Mouse (Mus musculus): ENCODE data around the gene Plcl1. TPM values are rescaled to one million over a fixed set of nuclear protein-coding genes. Genes with fewer than 3 reads are reported as not detected.

The Plcl1 gene
- polyA plus RNA-seq (2014; fragmentation: Nextera tagmentation; extraction: Ambion mirVana): 2.0 and 2.1 TPM in 2 replicates

DNA sequence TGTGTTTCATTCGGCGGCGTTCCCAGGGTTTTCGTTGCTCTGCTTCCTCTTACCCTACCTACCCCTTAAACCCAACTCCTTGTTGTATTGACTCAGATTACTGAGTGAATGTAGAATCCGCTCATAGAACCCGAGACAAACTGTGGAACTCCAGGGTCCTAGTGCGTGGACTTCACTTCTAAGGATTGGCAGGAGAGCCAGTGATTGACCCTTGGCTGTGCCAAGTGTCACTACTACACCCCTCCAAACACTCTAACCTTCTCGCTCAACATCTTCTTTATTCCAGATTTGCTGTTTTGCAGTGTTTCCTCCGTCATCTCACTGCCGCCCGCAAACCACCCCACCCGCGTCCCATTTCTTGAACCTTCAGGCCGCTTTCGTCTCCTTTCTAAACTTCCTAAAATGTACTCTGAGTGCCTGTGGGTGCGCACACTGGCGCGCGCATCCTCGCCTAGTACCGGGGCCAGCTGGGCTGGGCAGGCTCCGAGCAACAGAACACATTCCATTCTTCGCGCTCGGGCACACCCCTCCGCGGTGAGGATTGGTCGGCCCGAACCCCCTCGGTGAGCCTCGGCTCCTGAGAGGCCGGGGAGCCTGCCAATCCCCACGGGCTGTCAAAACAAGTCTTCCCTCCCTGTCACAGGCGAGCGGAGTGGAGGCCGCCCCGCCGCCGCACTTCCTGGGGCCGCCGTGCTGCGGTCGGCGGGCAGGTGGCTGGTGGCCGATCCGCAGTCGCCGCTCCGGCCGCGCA lies at the start of gene Plcl1:
Plcl1 (plus strand) TSS at position 650 of the 751 bp plus-strand sequence.
- Histone ChIP-seq H3K27ac (ENCODE audit: low read depth) (peak within 1 kb of the TSS; percentile 38; the same call in 1 of the 2 replicates), H3K9ac (ENCODE audit: low read length) (peak within 1 kb of the TSS; percentile 52), H3K36me3 (ENCODE audit: control insufficient read depth, insufficient read depth, low read length) (no peaks in the 10 kb centered on the region), H3K9me3 (ENCODE audit: control insufficient read depth, low read length) (no peaks in the 10 kb centered on the region), H3K27me3 (replicated peaks; ENCODE audit: control insufficient read depth, insufficient read depth, low read length) (peaks cover 8% of the 10 kb centered on the region; the same call in 1 of the 2 replicates), H3K4me1 (replicated peaks; ENCODE audit: control insufficient read depth, insufficient read depth, low read length) (0 out of 2 replicates have a peak, but pooled peaks cover 8% of the 10 kb centered on the region), H3K4me2 (ENCODE audit: low read length) (peak within 1 kb of the TSS; percentile 94), H3K4me3 (ENCODE audit: low read depth, low read length) (peak within 1 kb of the TSS; percentile 73)
- WGBS: 2% methylated on average over 51 of the region's 51 CpGs
- DNase-seq (ENCODE audit: low spot score) (peak; percentile 92), ATAC-seq (replicated peaks; ENCODE audit: low FRiP score, low TSS enrichment, low read depth) (peak; percentile 99)

DNA sequence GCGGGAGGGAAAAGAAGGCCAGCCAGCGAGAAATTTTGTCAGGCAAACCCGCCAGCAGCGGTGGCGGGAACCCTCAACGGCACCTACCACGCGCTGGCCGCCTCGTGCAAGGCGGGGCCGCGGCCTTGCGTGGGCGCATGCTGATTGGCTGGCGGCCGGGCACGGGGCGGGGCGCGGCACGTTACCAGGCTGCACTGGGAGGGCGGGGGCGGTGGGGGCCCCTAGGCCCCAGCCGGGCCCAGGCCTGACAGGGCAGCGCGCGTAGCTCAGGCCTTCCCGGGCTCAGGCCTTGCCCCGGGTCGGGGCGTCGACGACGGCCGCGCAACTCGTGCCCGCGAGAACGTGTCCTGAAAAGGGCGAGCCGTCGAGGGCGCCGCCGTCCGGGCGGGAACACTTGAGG lies 43.1 kb upstream of the Plcl1 start:
- peak; percentile 47 for ATAC-seq (replicated peaks; ENCODE audit: low FRiP score, low TSS enrichment, low read depth)
- no peak for DNase-seq (ENCODE audit: low spot score)
- H3K36me3 ChIP-seq (ENCODE audit: control insufficient read depth, insufficient read depth, low read length): no peaks in the 10 kb centered on the region
- no peak overlapping the region for H3K9ac ChIP-seq (ENCODE audit: low read length)
- H3K4me2 ChIP-seq (ENCODE audit: low read length): peak overlapping the region; percentile 54; the same call in 1 of the 2 replicates
- H3K4me1 ChIP-seq (replicated peaks; ENCODE audit: control insufficient read depth, insufficient read depth, low read length): no peaks in the 10 kb centered on the region; the same call in 1 of the 2 replicates
- 45% methylated on average over 49 of the region's 49 CpGs for WGBS
- H3K9me3 ChIP-seq (ENCODE audit: control insufficient read depth, low read length): peaks cover 7% of the 10 kb centered on the region
- peaks cover 26% of the 10 kb centered on the region for H3K27me3 ChIP-seq (replicated peaks; ENCODE audit: control insufficient read depth, insufficient read depth, low read length)
- H3K4me3 ChIP-seq (ENCODE audit: low read depth, low read length): peak overlapping the region; percentile 39; the same call in 1 of the 2 replicates
- no peak overlapping the region for H3K27ac ChIP-seq (ENCODE audit: low read depth)

- peak; percentile 84 for DNase-seq (ENCODE audit: low spot score)
- Histone ChIP-seq H3K4me2 (ENCODE audit: low read length) (peak within 1 kb of the TSS; percentile 54), H3K36me3 (ENCODE audit: control insufficient read depth, insufficient read depth, low read length) (no peaks in the 10 kb centered on the region), H3K4me3 (ENCODE audit: low read depth, low read length) (peak within 1 kb of the TSS; percentile 39), H3K27ac (ENCODE audit: low read depth) (no peak within 1 kb of the TSS), H3K9me3 (ENCODE audit: control insufficient read depth, low read length) (peaks cover 7% of the 10 kb centered on the region), H3K4me1 (replicated peaks; ENCODE audit: control insufficient read depth, insufficient read depth, low read length) (no peaks in the 10 kb centered on the region; the same call in 1 of the 2 replicates), H3K9ac (ENCODE audit: low read length) (no peak within 1 kb of the TSS), H3K27me3 (replicated peaks; ENCODE audit: control insufficient read depth, insufficient read depth, low read length) (peaks cover 26% of the 10 kb centered on the region)
- 10% methylated on average over 60 of the region's 68 CpGs for WGBS
- ATAC-seq (replicated peaks; ENCODE audit: low FRiP score, low TSS enrichment, low read depth): peak; percentile 80
Observed at GRCm38 (mm10) chr1:55363044-55363565, 42.6 kb upstream of the Plcl1 start, which contains the start of gene Boll. Gene Boll (minus strand): TSS chr1:55363469.

GRCm38 (mm10) chr1:55363586-55363985 lies 42.1 kb upstream of the Plcl1 start:
- H3K9me3 ChIP-seq (ENCODE audit: control insufficient read depth, low read length): peaks cover 7% of the 10 kb centered on the region
- no peak overlapping the region for H3K27ac ChIP-seq (ENCODE audit: low read depth)
- ATAC-seq (replicated peaks; ENCODE audit: low FRiP score, low TSS enrichment, low read depth) (peak; percentile 84), DNase-seq (ENCODE audit: low spot score) (peak; percentile 69)
- 2% methylated on average over 27 of the region's 27 CpGs for WGBS
- H3K4me2 ChIP-seq (ENCODE audit: low read length): peak overlapping the region; percentile 54
- no peak overlapping the region for H3K9ac ChIP-seq (ENCODE audit: low read length)
- H3K4me1 ChIP-seq (replicated peaks; ENCODE audit: control insufficient read depth, insufficient read depth, low read length): no peaks in the 10 kb centered on the region; the same call in 1 of the 2 replicates
- no peaks in the 10 kb centered on the region for H3K36me3 ChIP-seq (ENCODE audit: control insufficient read depth, insufficient read depth, low read length)
- peak overlapping the region; percentile 39 for H3K4me3 ChIP-seq (ENCODE audit: low read depth, low read length)
- peaks cover 26% of the 10 kb centered on the region for H3K27me3 ChIP-seq (replicated peaks; ENCODE audit: control insufficient read depth, insufficient read depth, low read length)

DNA sequence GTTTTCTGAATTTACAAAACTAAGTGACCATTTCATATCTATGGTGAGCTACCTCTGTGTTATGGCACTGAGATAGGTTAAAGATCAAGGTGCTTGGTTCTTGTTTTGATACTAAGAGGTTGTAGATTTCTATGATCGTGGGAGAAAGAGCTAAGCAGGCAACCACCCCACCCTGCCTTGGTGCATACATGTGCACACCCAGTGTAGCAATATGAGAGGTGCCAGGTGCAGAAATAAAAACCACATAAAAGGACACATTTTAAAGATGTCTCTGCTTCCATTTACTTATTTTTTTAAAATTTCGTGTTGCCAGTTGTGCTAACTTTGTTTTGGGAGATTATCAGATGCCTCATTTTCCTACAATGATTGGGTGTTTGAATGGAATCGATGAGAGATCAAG lies 33.1 kb upstream of the Plcl1 start:
- no peak for DNase-seq (ENCODE audit: low spot score)
- no peak overlapping the region for H3K9ac ChIP-seq (ENCODE audit: low read length)
- H3K27me3 ChIP-seq (replicated peaks; ENCODE audit: control insufficient read depth, insufficient read depth, low read length): no peaks in the 10 kb centered on the region
- H3K36me3 ChIP-seq (ENCODE audit: control insufficient read depth, insufficient read depth, low read length): no peaks in the 10 kb centered on the region
- no peaks in the 10 kb centered on the region for H3K4me1 ChIP-seq (replicated peaks; ENCODE audit: control insufficient read depth, insufficient read depth, low read length)
- H3K4me3 ChIP-seq (ENCODE audit: low read depth, low read length): no peak overlapping the region
- no peak for ATAC-seq (replicated peaks; ENCODE audit: low FRiP score, low TSS enrichment, low read depth)
- H3K4me2 ChIP-seq (ENCODE audit: low read length): no peak overlapping the region
- H3K27ac ChIP-seq (ENCODE audit: low read depth): no peak overlapping the region
- WGBS: 85% methylated on average over 3 of the region's 3 CpGs
- no peaks in the 10 kb centered on the region for H3K9me3 ChIP-seq (ENCODE audit: control insufficient read depth, low read length)

DNA sequence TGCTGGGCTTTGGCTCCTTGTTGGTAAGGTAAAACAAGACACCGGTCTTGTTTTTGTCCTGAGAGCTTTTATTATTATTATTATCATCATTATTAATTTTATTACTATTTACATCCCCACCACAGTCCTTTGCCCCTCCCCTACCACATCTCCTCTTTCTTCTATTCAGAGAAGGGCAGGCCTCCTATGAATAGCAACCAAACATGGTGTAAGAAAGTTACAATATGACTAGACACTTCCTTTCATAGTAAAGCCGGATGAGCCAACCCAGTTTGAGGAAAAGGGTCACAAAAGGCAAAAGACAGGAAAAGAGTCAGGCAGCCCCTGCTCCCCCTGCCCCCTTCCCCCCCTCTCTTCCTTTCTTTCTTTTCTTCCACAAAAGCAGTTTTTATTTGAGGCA lies 25.2 kb upstream of the Plcl1 start:
- H3K9ac ChIP-seq (ENCODE audit: low read length): no peak overlapping the region
- no peak for ATAC-seq (replicated peaks; ENCODE audit: low FRiP score, low TSS enrichment, low read depth)
- H3K4me3 ChIP-seq (ENCODE audit: low read depth, low read length): no peak overlapping the region
- H3K4me1 ChIP-seq (replicated peaks; ENCODE audit: control insufficient read depth, insufficient read depth, low read length): no peaks in the 10 kb centered on the region
- DNase-seq (ENCODE audit: low spot score): no peak
- H3K9me3 ChIP-seq (ENCODE audit: control insufficient read depth, low read length): no peaks in the 10 kb centered on the region
- no peak overlapping the region for H3K4me2 ChIP-seq (ENCODE audit: low read length)
- no peaks in the 10 kb centered on the region for H3K27me3 ChIP-seq (replicated peaks; ENCODE audit: control insufficient read depth, insufficient read depth, low read length)
- H3K36me3 ChIP-seq (ENCODE audit: control insufficient read depth, insufficient read depth, low read length): no peaks in the 10 kb centered on the region
- 90% methylated on average over 2 of the region's 2 CpGs for WGBS
- no peak overlapping the region for H3K27ac ChIP-seq (ENCODE audit: low read depth)

- H3K4me2 ChIP-seq (ENCODE audit: low read length): no peak overlapping the region
- H3K4me3 ChIP-seq (ENCODE audit: low read depth, low read length): no peak overlapping the region
- H3K27me3 ChIP-seq (replicated peaks; ENCODE audit: control insufficient read depth, insufficient read depth, low read length): no peaks in the 10 kb centered on the region
- no peaks in the 10 kb centered on the region for H3K4me1 ChIP-seq (replicated peaks; ENCODE audit: control insufficient read depth, insufficient read depth, low read length)
- DNase-seq (ENCODE audit: low spot score) (peak; percentile 88), ATAC-seq (replicated peaks; ENCODE audit: low FRiP score, low TSS enrichment, low read depth) (peak; percentile 72; the same call in 1 of the 2 replicates)
- H3K27ac ChIP-seq (ENCODE audit: low read depth): no peak overlapping the region
- H3K9me3 ChIP-seq (ENCODE audit: control insufficient read depth, low read length): no peaks in the 10 kb centered on the region
- no peak overlapping the region for H3K9ac ChIP-seq (ENCODE audit: low read length)
- WGBS: 15% methylated on average over 9 of the region's 9 CpGs
- H3K36me3 ChIP-seq (ENCODE audit: control insufficient read depth, insufficient read depth, low read length): no peaks in the 10 kb centered on the region
Observed at GRCm38 (mm10) chr1:55383114-55383773, 22.5 kb upstream of the Plcl1 start.

GRCm38 (mm10) chr1:55399891-55400290 lies 5.8 kb upstream of the Plcl1 start:
- no peak for DNase-seq (ENCODE audit: low spot score)
- no peaks in the 10 kb centered on the region for H3K9me3 ChIP-seq (ENCODE audit: control insufficient read depth, low read length)
- no peaks in the 10 kb centered on the region for H3K4me1 ChIP-seq (replicated peaks; ENCODE audit: control insufficient read depth, insufficient read depth, low read length)
- 46% methylated on average over 5 of the region's 5 CpGs for WGBS
- H3K36me3 ChIP-seq (ENCODE audit: control insufficient read depth, insufficient read depth, low read length): no peaks in the 10 kb centered on the region
- no peak overlapping the region for H3K9ac ChIP-seq (ENCODE audit: low read length)
- no peak overlapping the region for H3K27ac ChIP-seq (ENCODE audit: low read depth)
- no peak for ATAC-seq (replicated peaks; ENCODE audit: low FRiP score, low TSS enrichment, low read depth)
- no peak overlapping the region for H3K4me3 ChIP-seq (ENCODE audit: low read depth, low read length)
- H3K4me2 ChIP-seq (ENCODE audit: low read length): no peak overlapping the region
- H3K27me3 ChIP-seq (replicated peaks; ENCODE audit: control insufficient read depth, insufficient read depth, low read length): no peaks in the 10 kb centered on the region

All from intestine, embryonic 14.5 days (tissue).